Mouse (Mus musculus): Measurements from ENCODE around the gene Syt2. TPM values are rescaled to one million over a fixed set of nuclear protein-coding genes. Genes with fewer than 3 reads are reported as not detected.

Syt2 gene
- polyA plus RNA-seq, 1 experiment from 2014 or later: 0.80 TPM

- 20% methylated on average over 6 of the region's 6 CpGs for WGBS
- Histone ChIP-seq H3K27me3 (ENCODE audit: control insufficient read depth, insufficient read depth, low read length) (no peaks in the 10 kb centered on the region), H3K4me1 (ENCODE audit: control insufficient read depth, insufficient read depth, low read length) (no peaks in the 10 kb centered on the region), H3K9me3 (replicated peaks; ENCODE audit: control insufficient read depth, low read length) (no peaks in the 10 kb centered on the region), H3K4me2 (ENCODE audit: low read depth, low read length) (no peak overlapping the region), H3K4me3 (ENCODE audit: low read depth, low read length) (no peak overlapping the region), H3K9ac (replicated peaks; ENCODE audit: low read length) (no peak overlapping the region; the same call in 1 of the 2 replicates), H3K36me3 (replicated peaks; ENCODE audit: control insufficient read depth, insufficient read depth, low read depth, low read length) (no peaks in the 10 kb centered on the region), H3K27ac (replicated peaks; ENCODE audit: low read depth, low read length) (no peak overlapping the region)
- ATAC-seq (replicated peaks; ENCODE audit: insufficient number of reproducible peaks, low FRiP score, low TSS enrichment, low read depth) (no peak), DNase-seq (ENCODE audit: low spot score) (peak; percentile 38)
Observed at GRCm38 (mm10) chr1:134680617-134681016, 34.1 kb downstream of the Syt2 start.

GRCm38 (mm10) chr1:134682460-134682859, 36.0 kb downstream of the Syt2 start:
- WGBS: 67% methylated on average over 9 of the region's 9 CpGs

GRCm38 (mm10) chr1:134686834-134687421, 40.5 kb downstream of the Syt2 start:
- Histone ChIP-seq H3K4me2 (ENCODE audit: low read depth, low read length) (no peak overlapping the region), H3K9me3 (replicated peaks; ENCODE audit: control insufficient read depth, low read length) (no peaks in the 10 kb centered on the region), H3K27ac (replicated peaks; ENCODE audit: low read depth, low read length) (no peak overlapping the region), H3K4me1 (ENCODE audit: control insufficient read depth, insufficient read depth, low read length) (no peaks in the 10 kb centered on the region), H3K4me3 (ENCODE audit: low read depth, low read length) (no peak overlapping the region), H3K27me3 (ENCODE audit: control insufficient read depth, insufficient read depth, low read length) (no peaks in the 10 kb centered on the region), H3K9ac (replicated peaks; ENCODE audit: low read length) (no peak overlapping the region), H3K36me3 (replicated peaks; ENCODE audit: control insufficient read depth, insufficient read depth, low read depth, low read length) (no peaks in the 10 kb centered on the region)
- no peak for ATAC-seq (replicated peaks; ENCODE audit: insufficient number of reproducible peaks, low FRiP score, low TSS enrichment, low read depth)
- WGBS: 62% methylated on average over 4 of the region's 4 CpGs
- DNase-seq (ENCODE audit: low spot score): no peak

More at GRCm38 (mm10) chr1:134682460-134682859, 36.0 kb downstream of the Syt2 start:
- ATAC-seq (replicated peaks; ENCODE audit: insufficient number of reproducible peaks, low FRiP score, low TSS enrichment, low read depth): no peak
- Histone ChIP-seq H3K4me2 (ENCODE audit: low read depth, low read length) (no peak overlapping the region), H3K9ac (replicated peaks; ENCODE audit: low read length) (no peak overlapping the region), H3K4me1 (ENCODE audit: control insufficient read depth, insufficient read depth, low read length) (no peaks in the 10 kb centered on the region), H3K4me3 (ENCODE audit: low read depth, low read length) (no peak overlapping the region), H3K27me3 (ENCODE audit: control insufficient read depth, insufficient read depth, low read length) (no peaks in the 10 kb centered on the region), H3K9me3 (replicated peaks; ENCODE audit: control insufficient read depth, low read length) (no peaks in the 10 kb centered on the region), H3K27ac (replicated peaks; ENCODE audit: low read depth, low read length) (no peak overlapping the region), H3K36me3 (replicated peaks; ENCODE audit: control insufficient read depth, insufficient read depth, low read depth, low read length) (no peaks in the 10 kb centered on the region)
- no peak for DNase-seq (ENCODE audit: low spot score)

- DNase-seq (ENCODE audit: low spot score) (no peak), ATAC-seq (replicated peaks; ENCODE audit: insufficient number of reproducible peaks, low FRiP score, low TSS enrichment, low read depth) (no peak)
- H3K4me1 ChIP-seq (ENCODE audit: control insufficient read depth, insufficient read depth, low read length): no peaks in the 10 kb centered on the region
- no peak overlapping the region for H3K4me3 ChIP-seq (ENCODE audit: low read depth, low read length)
- H3K27me3 ChIP-seq (ENCODE audit: control insufficient read depth, insufficient read depth, low read length): no peaks in the 10 kb centered on the region
- no peak overlapping the region for H3K27ac ChIP-seq (replicated peaks; ENCODE audit: low read depth, low read length)
- H3K9me3 ChIP-seq (replicated peaks; ENCODE audit: control insufficient read depth, low read length): no peaks in the 10 kb centered on the region
- 65% methylated on average over 2 of the region's 2 CpGs for WGBS
- H3K9ac ChIP-seq (replicated peaks; ENCODE audit: low read length): no peak overlapping the region
- H3K4me2 ChIP-seq (ENCODE audit: low read depth, low read length): no peak overlapping the region
- no peaks in the 10 kb centered on the region for H3K36me3 ChIP-seq (replicated peaks; ENCODE audit: control insufficient read depth, insufficient read depth, low read depth, low read length)
Observed at GRCm38 (mm10) chr1:134696302-134696701, 49.8 kb downstream of the Syt2 start.

- Histone ChIP-seq H3K27me3 (ENCODE audit: control insufficient read depth, insufficient read depth, low read length) (no peaks in the 10 kb centered on the region), H3K9ac (replicated peaks; ENCODE audit: low read length) (no peak overlapping the region), H3K36me3 (replicated peaks; ENCODE audit: control insufficient read depth, insufficient read depth, low read depth, low read length) (no peaks in the 10 kb centered on the region), H3K4me2 (ENCODE audit: low read depth, low read length) (no peak overlapping the region), H3K4me3 (ENCODE audit: low read depth, low read length) (no peak overlapping the region), H3K4me1 (ENCODE audit: control insufficient read depth, insufficient read depth, low read length) (no peaks in the 10 kb centered on the region), H3K27ac (replicated peaks; ENCODE audit: low read depth, low read length) (no peak overlapping the region), H3K9me3 (replicated peaks; ENCODE audit: control insufficient read depth, low read length) (no peaks in the 10 kb centered on the region)
- DNase-seq (ENCODE audit: low spot score) (no peak), ATAC-seq (replicated peaks; ENCODE audit: insufficient number of reproducible peaks, low FRiP score, low TSS enrichment, low read depth) (no peak)
- WGBS: 81% methylated on average over 4 of the region's 4 CpGs
Observed at GRCm38 (mm10) chr1:134697073-134697472, 50.6 kb downstream of the Syt2 start.

- ATAC-seq (replicated peaks; ENCODE audit: insufficient number of reproducible peaks, low FRiP score, low TSS enrichment, low read depth) (no peak), DNase-seq (ENCODE audit: low spot score) (no peak)
- Histone ChIP-seq H3K27ac (replicated peaks; ENCODE audit: low read depth, low read length) (no peak overlapping the region), H3K4me3 (ENCODE audit: low read depth, low read length) (no peak overlapping the region), H3K36me3 (replicated peaks; ENCODE audit: control insufficient read depth, insufficient read depth, low read depth, low read length) (no peaks in the 10 kb centered on the region), H3K4me1 (ENCODE audit: control insufficient read depth, insufficient read depth, low read length) (no peaks in the 10 kb centered on the region), H3K9ac (replicated peaks; ENCODE audit: low read length) (no peak overlapping the region), H3K27me3 (ENCODE audit: control insufficient read depth, insufficient read depth, low read length) (no peaks in the 10 kb centered on the region), H3K9me3 (replicated peaks; ENCODE audit: control insufficient read depth, low read length) (no peaks in the 10 kb centered on the region), H3K4me2 (ENCODE audit: low read depth, low read length) (no peak overlapping the region)
- 88% methylated on average over 17 of the region's 17 CpGs for WGBS
Observed at GRCm38 (mm10) chr1:134697522-134698250, 51.2 kb downstream of the Syt2 start.

- Histone ChIP-seq H3K4me3 (ENCODE audit: low read depth, low read length) (no peak overlapping the region), H3K36me3 (replicated peaks; ENCODE audit: control insufficient read depth, insufficient read depth, low read depth, low read length) (no peaks in the 10 kb centered on the region), H3K4me2 (ENCODE audit: low read depth, low read length) (no peak overlapping the region), H3K4me1 (ENCODE audit: control insufficient read depth, insufficient read depth, low read length) (no peaks in the 10 kb centered on the region), H3K9me3 (replicated peaks; ENCODE audit: control insufficient read depth, low read length) (no peaks in the 10 kb centered on the region), H3K27ac (replicated peaks; ENCODE audit: low read depth, low read length) (no peak overlapping the region), H3K27me3 (ENCODE audit: control insufficient read depth, insufficient read depth, low read length) (no peaks in the 10 kb centered on the region), H3K9ac (replicated peaks; ENCODE audit: low read length) (no peak overlapping the region)
- WGBS: 75% methylated on average over 5 of the region's 5 CpGs
- no peak for DNase-seq (ENCODE audit: low spot score)
- ATAC-seq (replicated peaks; ENCODE audit: insufficient number of reproducible peaks, low FRiP score, low TSS enrichment, low read depth): no peak
Observed at GRCm38 (mm10) chr1:134698486-134698885, 52.0 kb downstream of the Syt2 start.

GRCm38 (mm10) chr1:134699390-134699789, 52.9 kb downstream of the Syt2 start:
- DNase-seq (ENCODE audit: low spot score) (no peak), ATAC-seq (replicated peaks; ENCODE audit: insufficient number of reproducible peaks, low FRiP score, low TSS enrichment, low read depth) (no peak)
- H3K9me3 ChIP-seq (replicated peaks; ENCODE audit: control insufficient read depth, low read length): no peaks in the 10 kb centered on the region
- H3K4me1 ChIP-seq (ENCODE audit: control insufficient read depth, insufficient read depth, low read length): no peaks in the 10 kb centered on the region
- H3K9ac ChIP-seq (replicated peaks; ENCODE audit: low read length): no peak overlapping the region
- no peak overlapping the region for H3K4me3 ChIP-seq (ENCODE audit: low read depth, low read length)
- no peak overlapping the region for H3K4me2 ChIP-seq (ENCODE audit: low read depth, low read length)
- H3K27ac ChIP-seq (replicated peaks; ENCODE audit: low read depth, low read length): no peak overlapping the region
- WGBS: 53% methylated on average over 9 of the region's 9 CpGs
- no peaks in the 10 kb centered on the region; the same call in 1 of the 2 replicates for H3K27me3 ChIP-seq (ENCODE audit: control insufficient read depth, insufficient read depth, low read length)
- no peaks in the 10 kb centered on the region for H3K36me3 ChIP-seq (replicated peaks; ENCODE audit: control insufficient read depth, insufficient read depth, low read depth, low read length)
